Mouse (Mus musculus) G1E (cell line): ENCODE measurements around the gene Ttc16. TPM values are rescaled to one million over a fixed set of nuclear protein-coding genes. Genes with fewer than 3 reads are reported as not detected.
A peak's percentile ranks its signal among the peaks of the same experiment; 100 is the strongest.

ENCODE experiments used
- ATAC-seq: 2 replicates; pipeline ENCODE4 v1.8.0; 2016; ENCODE audit warnings: mild to moderate bottlenecking; ENCODE audit not compliant: insufficient number of reproducible peaks, poor library complexity, low FRiP score, severe bottlenecking; ENCODE audit errors: extremely low read depth
- DNase-seq: peaks from one replicate; pipeline ENCODE4 v3.0.0; 2012; ENCODE audit warnings: low spot score
- H3K27me3 ChIP-seq: 2 replicates; pipeline ENCODE4 v1.6.1; 2012; ENCODE audit warnings: mild to moderate bottlenecking, low read length, inconsistent platforms; ENCODE audit not compliant: insufficient read depth
- H3K36me3 ChIP-seq: replicated peaks from 2 replicates; pipeline ENCODE3; 2012; ENCODE audit warnings: mild to moderate bottlenecking, inconsistent platforms
- H3K4me1 ChIP-seq: 2 replicates; pipeline ENCODE4 v1.6.1; 2012; ENCODE audit warnings: low read depth, low read length, inconsistent platforms, mixed read lengths; ENCODE audit not compliant: insufficient read depth
- H3K4me3 ChIP-seq: 2 replicates; pipeline ENCODE4 v1.5.1; 2012; ENCODE audit warnings: low read depth, mild to moderate bottlenecking, inconsistent platforms, low read length, moderate library complexity, mixed read lengths
- H3K9me3 ChIP-seq: replicated peaks from 2 replicates; pipeline ENCODE4 v1.6.1; 2012; ENCODE audit warnings: inconsistent platforms
- CTCF ChIP-seq: IDR thresholded peaks from 2 replicates; pipeline ENCODE4 v1.5.1; 2012; ENCODE audit warnings: low read depth, low read length, inconsistent platforms, mixed read lengths
- GATA1 ChIP-seq: IDR thresholded peaks from 2 replicates; pipeline ENCODE4 v1.6.1; 2012; ENCODE audit warnings: borderline replicate concordance, low read length, inconsistent platforms, mixed read lengths
- GATA2 ChIP-seq: IDR thresholded peaks from 2 replicates; pipeline ENCODE4 v1.6.1; 2012; ENCODE audit warnings: low read depth, low read length, inconsistent platforms, borderline replicate concordance
- POLR2AphosphoS5 ChIP-seq: IDR thresholded peaks from 2 replicates; pipeline ENCODE4 v1.6.1; 2012; ENCODE audit warnings: low read depth, low read length, inconsistent platforms; ENCODE audit not compliant: insufficient replicate concordance
- TAL1 ChIP-seq: conservative IDR thresholded peaks from 2 replicates; pipeline ENCODE4 v1.6.1; 2012; ENCODE audit warnings: low read depth, low read length, inconsistent platforms, mixed read lengths
- polyA plus RNA-seq: library from polyadenylated mRNA; stranded (reverse); fragments of >175 nt; gene quantifications from 2 replicates; pipeline ENCODE4 v1.2.3, GENCODE M21; 2012
- total RNA-seq, 2 experiments: library from RNA; stranded (forward) in 1 of 2; stranded (reverse) in 1 of 2; fragments of 200-1000 nt in 1 of 2; fragments of >200 nt in 1 of 2; fragmentation: Nextera tagmentation in 1 of 2; gene quantifications; 2 replicates each; pipeline ENCODE4 v1.2.3; 2014 to 2017

Gene Ttc16
- total and polyA plus RNA-seq, 3 experiments: 0.15 to 0.38 TPM; not detected in 1

DNA sequence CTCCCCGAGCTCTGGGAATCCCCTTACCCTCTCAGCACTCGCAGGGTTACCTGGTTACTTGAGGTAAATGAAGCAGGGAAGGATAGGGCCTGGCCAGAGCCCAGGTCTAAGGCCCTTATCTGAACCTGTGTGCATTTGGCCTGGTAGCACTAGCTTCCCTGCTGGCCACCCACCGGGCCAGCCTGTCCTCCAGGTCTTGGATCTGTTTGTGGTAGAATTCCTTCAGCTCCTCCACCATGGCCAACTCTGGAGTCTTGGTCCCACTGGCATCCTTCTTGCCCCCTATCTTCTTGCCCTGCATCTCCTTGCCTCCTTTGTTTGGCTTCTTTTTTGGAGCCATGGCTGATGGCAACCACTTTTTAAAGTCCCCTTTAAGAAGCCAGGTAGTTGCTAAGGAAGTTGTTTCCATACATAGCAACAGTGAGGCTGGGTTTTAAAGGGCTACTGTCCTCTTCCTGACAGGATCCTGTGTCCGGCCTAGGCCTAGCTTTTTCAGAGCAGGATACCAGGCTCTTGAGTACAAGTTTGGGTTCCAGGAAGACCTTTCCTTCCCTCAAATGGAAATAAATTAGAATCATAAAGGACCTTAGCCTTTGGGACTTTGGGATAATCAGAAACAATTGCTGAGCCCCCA lies 8.7 kb upstream of the Ttc16 start, which contains the start of gene Cfap157:
Gene Cfap157, minus strand, starts transcription at position 381 of the 634 bp plus-strand sequence.
- TF ChIP-seq CTCF: no peak
- TF ChIP-seq POLR2AphosphoS5: no peak
- no peak for TF ChIP-seq GATA1
- H3K27me3 ChIP-seq: peaks cover 22% of the 10 kb centered on the region
- no peak within 1 kb of the TSS for H3K4me3 ChIP-seq
- no peaks in the 10 kb centered on the region for H3K4me1 ChIP-seq
- DNase-seq (no peak), ATAC-seq (no peak)
- H3K36me3 ChIP-seq: peaks cover 2% of the 10 kb centered on the region
- H3K9me3 ChIP-seq: no peaks in the 10 kb centered on the region

DNA sequence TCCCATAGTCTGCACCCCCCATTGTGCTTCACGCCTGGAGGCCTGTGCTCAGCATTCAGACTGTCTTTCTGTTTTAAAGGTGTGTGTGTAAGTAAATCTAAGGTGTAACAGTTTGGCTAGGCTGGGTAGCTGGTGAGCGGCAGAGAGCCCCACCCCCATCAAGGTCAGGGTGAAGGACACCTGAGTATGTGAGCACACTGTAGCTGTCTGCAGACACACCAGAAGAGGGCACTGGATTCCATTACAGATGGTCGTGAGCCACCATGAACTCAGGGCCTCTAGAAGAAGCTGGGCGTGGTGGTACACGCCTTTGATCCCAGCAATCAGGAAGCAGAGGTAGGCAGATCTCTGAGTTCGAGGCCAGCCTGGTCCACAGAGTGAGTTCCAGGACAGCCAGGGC lies 6.3 kb upstream of the Ttc16 start:
- TF ChIP-seq GATA2: no peak
- TF ChIP-seq TAL1: no peak
- TF ChIP-seq POLR2AphosphoS5: no peak
- TF ChIP-seq GATA1: no peak
- TF ChIP-seq CTCF: no peak
- peaks cover 4% of the 10 kb centered on the region for H3K4me1 ChIP-seq
- no peaks in the 10 kb centered on the region for H3K9me3 ChIP-seq
- peaks cover 22% of the 10 kb centered on the region for H3K27me3 ChIP-seq
- ATAC-seq: no peak
- H3K36me3 ChIP-seq: peaks cover 23% of the 10 kb centered on the region
- DNase-seq: no peak
- H3K4me3 ChIP-seq: no peak overlapping the region

DNA sequence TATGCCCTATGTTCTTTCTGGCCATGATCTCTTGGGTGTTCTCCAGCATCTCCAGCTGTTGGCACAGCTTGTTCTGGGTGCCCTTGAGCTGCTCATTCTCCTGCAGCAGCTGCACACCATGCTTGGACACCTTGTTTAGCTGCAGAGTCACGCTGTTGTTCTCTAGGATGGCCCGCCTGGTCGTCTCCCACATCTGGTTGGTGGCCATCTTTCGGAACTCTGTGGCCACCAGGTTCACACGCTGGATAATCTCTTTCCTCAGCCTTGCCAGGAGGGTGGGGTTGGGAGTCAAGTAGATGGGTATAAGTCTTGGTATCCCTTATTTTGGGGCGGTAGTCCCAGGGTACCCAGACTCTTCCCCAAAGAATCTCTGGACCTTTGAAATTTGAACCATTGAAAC lies 4.3 kb upstream of the Ttc16 start:
- Histone ChIP-seq H3K36me3 (peaks cover 28% of the 10 kb centered on the region), H3K4me1 (peaks cover 23% of the 10 kb centered on the region), H3K4me3 (no peak overlapping the region), H3K27me3 (0 out of 2 replicates have a peak, but pooled peaks cover 15% of the 10 kb centered on the region), H3K9me3 (no peaks in the 10 kb centered on the region)
- ATAC-seq (no peak), DNase-seq (no peak)
- TF ChIP-seq POLR2AphosphoS5: no peak
- TF ChIP-seq TAL1: no peak
- no peak for TF ChIP-seq CTCF
- no peak for TF ChIP-seq GATA1
- TF ChIP-seq GATA2: no peak

DNA sequence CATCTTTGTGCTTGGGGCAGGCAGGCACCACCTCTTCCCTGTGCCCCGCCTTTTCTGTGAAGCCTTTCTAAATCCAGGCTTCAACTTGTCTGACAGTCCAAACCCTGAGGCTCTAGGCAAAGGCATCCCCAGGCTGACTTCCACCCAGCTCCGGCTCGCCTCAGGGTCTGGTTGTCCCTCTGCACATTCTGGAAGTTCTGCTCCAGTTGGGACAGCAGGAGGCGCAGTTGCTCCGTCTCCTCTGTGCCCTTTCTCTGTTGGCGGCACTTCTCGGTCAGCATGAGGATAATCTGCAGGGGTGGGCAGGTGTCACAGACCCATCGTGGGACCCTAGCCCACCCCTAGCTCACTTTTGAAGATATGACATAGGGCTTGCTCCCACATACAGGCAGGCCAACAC lies 3.7 kb upstream of the Ttc16 start:
- Histone ChIP-seq H3K9me3 (no peaks in the 10 kb centered on the region), H3K27me3 (peaks cover 15% of the 10 kb centered on the region; the same call in 1 of the 2 replicates), H3K4me3 (no peak overlapping the region), H3K4me1 (peaks cover 26% of the 10 kb centered on the region), H3K36me3 (peaks cover 28% of the 10 kb centered on the region)
- TF ChIP-seq CTCF: no peak
- no peak for TF ChIP-seq GATA1
- TF ChIP-seq TAL1: no peak
- TF ChIP-seq POLR2AphosphoS5: no peak
- TF ChIP-seq GATA2: no peak
- ATAC-seq: no peak
- DNase-seq: no peak

DNA sequence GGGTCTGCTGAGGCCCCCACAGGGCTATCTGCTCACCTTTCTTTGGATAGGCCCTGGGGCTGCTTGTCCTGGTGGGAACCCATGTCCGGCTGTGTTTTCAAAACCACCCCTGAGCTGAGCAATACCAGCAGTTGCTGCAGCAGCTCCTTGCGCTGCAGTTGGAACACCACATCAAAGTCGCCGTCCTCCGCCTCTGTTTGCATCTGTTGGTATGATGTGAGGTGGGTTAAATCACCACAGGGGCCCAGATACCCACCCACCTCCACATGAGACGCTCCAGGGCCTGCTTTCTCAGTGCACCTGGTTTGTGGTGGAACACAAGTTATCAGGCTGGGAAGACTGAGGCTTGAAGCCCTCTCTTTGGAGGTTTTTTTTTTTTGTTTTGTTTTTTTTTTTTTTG lies 2.6 kb upstream of the Ttc16 start:
- Histone ChIP-seq H3K4me1 (peaks cover 26% of the 10 kb centered on the region), H3K9me3 (no peaks in the 10 kb centered on the region), H3K27me3 (peaks cover 18% of the 10 kb centered on the region; the same call in 1 of the 2 replicates), H3K36me3 (peaks cover 28% of the 10 kb centered on the region), H3K4me3 (no peak overlapping the region)
- DNase-seq (no peak), ATAC-seq (no peak)
- TF ChIP-seq GATA2: no peak
- no peak for TF ChIP-seq POLR2AphosphoS5
- TF ChIP-seq CTCF: no peak
- no peak for TF ChIP-seq GATA1
- no peak for TF ChIP-seq TAL1

DNA sequence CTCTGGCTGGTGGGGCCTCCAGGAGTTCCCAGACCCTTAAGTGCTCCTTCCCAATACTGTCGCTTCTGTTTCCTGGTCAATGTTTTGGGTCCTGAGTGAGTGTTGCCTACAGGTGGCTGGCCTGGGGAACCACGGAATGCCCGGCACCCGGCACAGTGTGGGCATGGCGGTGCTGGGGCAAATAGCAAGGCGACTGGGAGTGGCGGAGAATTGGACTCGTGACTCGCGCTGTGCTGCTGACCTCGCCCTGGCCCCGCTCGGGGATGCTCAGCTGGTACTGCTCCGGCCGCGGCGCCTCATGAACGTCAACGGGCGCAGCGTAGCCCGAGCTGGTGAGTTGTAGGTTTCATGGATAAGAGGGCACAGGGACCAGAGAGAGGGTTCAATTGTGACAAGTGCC lies 759 bp upstream of the Ttc16 start:
- no peak for TF ChIP-seq GATA1
- no peak for TF ChIP-seq GATA2
- TF ChIP-seq POLR2AphosphoS5: no peak
- TF ChIP-seq CTCF: no peak
- TF ChIP-seq TAL1: no peak
- Histone ChIP-seq H3K36me3 (peaks cover 28% of the 10 kb centered on the region), H3K27me3 (peaks cover 18% of the 10 kb centered on the region), H3K9me3 (no peaks in the 10 kb centered on the region), H3K4me3 (peak overlapping the region; percentile 78), H3K4me1 (peaks cover 36% of the 10 kb centered on the region)
- DNase-seq: peak; percentile 15
- ATAC-seq: no peak
